Mouse (Mus musculus) gastrocnemius, postnatal 10 days (tissue): ENCODE measurements around the gene Ces1b. TPM values are rescaled to one million over a fixed set of nuclear protein-coding genes. Genes with fewer than 3 reads are reported as not detected.

Experiments
- DNase-seq: peaks from one replicate; pipeline ENCODE4 v3.0.0; 2021; ENCODE audit warnings: mixed read lengths
- total RNA-seq, 2 experiments: library from RNA; stranded (reverse); gene quantifications; 2 replicates each; pipeline ENCODE4 v1.2.3; 2021

Gene Ces1b
- total RNA-seq, 2 experiments from 2014 or later, result not detected

DNA sequence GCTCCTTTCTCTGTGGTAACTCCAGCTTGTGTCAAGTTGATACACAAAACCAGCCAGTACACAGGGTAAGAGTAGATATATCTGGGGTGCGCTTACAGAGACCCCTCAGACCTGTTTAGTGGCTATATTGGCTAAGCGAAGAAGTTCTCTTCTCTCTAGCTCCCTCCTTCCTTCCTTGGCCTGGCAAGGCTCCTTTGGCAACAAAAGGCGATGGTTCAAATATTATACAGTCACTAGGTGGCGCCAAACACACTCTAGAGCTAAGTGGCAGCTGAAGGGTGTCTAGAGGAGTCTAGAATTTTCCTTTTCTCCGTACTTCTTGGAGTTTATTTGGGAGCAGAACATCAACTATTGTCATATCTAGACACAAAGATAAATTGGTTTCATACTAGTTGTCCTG lies 69.5 kb downstream of the Ces1b start:
- DNase-seq, result peak; percentile 36

Other genes with a start within 250 kb of the Ces1b start
- gene Lpcat2, start 224.7 kb downstream of the Ces1b start, total RNA-seq, result 1 to 10 TPM; 1.4 to 2.0 TPM
- under 1 TPM in 1 of 2 experiments, not detected in 1; 0.45 TPM for gene Capns2, start 178.6 kb downstream of the Ces1b start, total RNA-seq
- gene Slc6a2, start 119.9 kb downstream of the Ces1b start, total RNA-seq, result under 1 TPM; 0.47 to 0.70 TPM
- not detected for gene Ces1a, start 31.8 kb downstream of the Ces1b start, total RNA-seq
- gene Ces1c, start 51.3 kb upstream of the Ces1b start, total RNA-seq, result under 1 TPM in 1 of 2 experiments, not detected in 1; 0.47 TPM
- 1 to 10 TPM; 3.5 to 4.2 TPM for gene Ces1d, start 117.8 kb upstream of the Ces1b start, total RNA-seq
- gene Ces1e, start 149.6 kb upstream of the Ces1b start, total RNA-seq, result under 1 TPM in 1 of 2 experiments, not detected in 1; 0.25 TPM
- gene Ces1f, start 199.7 kb upstream of the Ces1b start, total RNA-seq, result not detected